Mouse (Mus musculus): ENCODE measurements around the gene Pla2g4e. TPM values are rescaled to one million over a fixed set of nuclear protein-coding genes. Genes with fewer than 3 reads are reported as not detected.

Pla2g4e gene
- total and polyA plus RNA-seq, 3 experiments, result not detected

DNA sequence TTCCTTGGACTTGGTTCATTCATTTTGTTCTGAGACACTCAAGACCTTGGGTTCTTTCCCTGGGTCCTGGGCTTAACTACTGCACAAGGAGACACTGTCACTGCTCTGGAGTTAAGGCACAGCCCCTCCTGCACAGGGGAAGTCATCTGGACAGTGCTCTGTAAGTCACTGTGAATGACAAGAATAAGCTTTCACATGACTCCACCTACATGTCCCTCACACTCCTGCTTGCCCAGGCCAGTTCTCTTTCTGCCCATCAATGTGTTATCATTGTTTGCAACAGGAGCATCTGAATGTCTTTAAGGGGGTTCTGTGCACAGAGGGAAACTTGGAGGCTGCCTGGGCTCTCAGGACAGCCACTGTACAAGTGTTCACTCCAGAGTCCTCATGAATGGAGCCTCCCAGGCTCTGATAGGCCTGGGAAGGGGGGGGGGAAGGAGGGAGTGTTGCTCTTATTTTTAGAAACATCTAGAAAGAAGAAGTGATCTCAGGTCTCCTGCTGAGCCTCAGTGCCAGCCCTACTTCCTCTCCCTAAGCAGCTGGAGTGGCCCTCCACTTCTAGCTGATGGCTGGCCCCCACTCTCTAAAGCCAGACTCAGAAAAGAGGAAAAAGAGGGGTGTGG, 110.6 kb downstream of the Pla2g4e start:
- Histone ChIP-seq H3K79me2 (ENCODE audit: control insufficient read depth, insufficient read depth, low read length, poor library complexity) (no peaks in the 10 kb centered on the region), H3K9ac (ENCODE audit: control insufficient read depth, low read depth, low read length, poor library complexity, severe bottlenecking) (no peak overlapping the region), H3K27me3 (ENCODE audit: control insufficient read depth in 1 of 2, insufficient read depth in 2 of 2, low read length in 2 of 2) (no peaks in the 10 kb centered on the region), H3K9me3 (replicated peaks; ENCODE audit: insufficient read depth, low read length) (no peaks in the 10 kb centered on the region), H3K4me3 (ENCODE audit: control insufficient read depth in 1 of 2, insufficient read depth in 1 of 2, low read depth in 2 of 2, low read length in 2 of 2) (no peak overlapping the region), H3K27ac (ENCODE audit: control insufficient read depth, low read depth, low read length) (no peak overlapping the region), H3K4me1 (ENCODE audit: control insufficient read depth in 1 of 2, insufficient read depth in 2 of 2, low read length in 2 of 2) (peaks cover 3% of the 10 kb centered on the region in 2 experiments; a peak in 2 of 4 replicates), H3K36me3 (ENCODE audit: control insufficient read depth in 1 of 2, insufficient read depth in 2 of 2, low read length in 2 of 2) (peaks cover 0 to 10% of the 10 kb centered on the region in 2 experiments; a peak in 2 of 4 replicates)
- TF ChIP-seq ZMIZ1 (IDR thresholded peaks at IDR 0.05; ENCODE audit: low read depth, low read length), result no peak
- TF ChIP-seq RCOR1 (IDR thresholded peaks at IDR 0.05; ENCODE audit: low read depth, low read length), result no peak
- no peak for TF ChIP-seq JUND (IDR thresholded peaks at IDR 0.05; ENCODE audit: low read depth, low read length)
- TF ChIP-seq HCFC1 (IDR thresholded peaks at IDR 0.05; ENCODE audit: low read depth, low read length), result no peak
- TF ChIP-seq ZKSCAN1 (IDR thresholded peaks at IDR 0.05; ENCODE audit: low read depth, low read length), result no peak
- TF ChIP-seq ZNF384 (IDR thresholded peaks at IDR 0.05; ENCODE audit: low read depth, low read length), result no peak
- peak; percentile 60 for TF ChIP-seq MEF2A (IDR thresholded peaks at IDR 0.05; ENCODE audit: extremely low read depth, insufficient replicate concordance, low read depth, low read length, poor library complexity, severe bottlenecking)
- TF ChIP-seq POLR2AphosphoS2 (IDR thresholded peaks at IDR 0.05; ENCODE audit: low read length), result no peak
- TF ChIP-seq BHLHE40 (IDR thresholded peaks at IDR 0.05; ENCODE audit: borderline replicate concordance, low read depth, low read length), result no peak
- peak; percentile 62 for TF ChIP-seq ETS1 (IDR thresholded peaks at IDR 0.05; ENCODE audit: low read depth, low read length)
- TF ChIP-seq USF2 (IDR thresholded peaks at IDR 0.05; ENCODE audit: borderline replicate concordance in 1 of 2, insufficient read depth in 1 of 2, low read depth in 1 of 2, low read length in 2 of 2), result no peak
- 0 out of 2 replicates have a peak, but pooled peaks have one; percentile 25 for TF ChIP-seq SIN3A (IDR thresholded peaks at IDR 0.05; ENCODE audit: low read length)
- no peak for TF ChIP-seq MAZ (IDR thresholded peaks at IDR 0.05; ENCODE audit: low read depth, low read length)
- peak; percentile 15 to 19; a peak in 1 of 4 replicates for TF ChIP-seq EP300 (IDR thresholded peaks at IDR 0.05; ENCODE audit: low read depth in 1 of 2, low read length in 2 of 2)
- no peak for TF ChIP-seq TAL1 (IDR thresholded peaks at IDR 0.05; ENCODE audit: low read length)
- TF ChIP-seq RAD21 (IDR thresholded peaks at IDR 0.05; ENCODE audit: low read depth, low read length), result no peak
- TF ChIP-seq ELF1 (IDR thresholded peaks at IDR 0.05; ENCODE audit: low read depth, low read length), result no peak
- TF ChIP-seq NELFE (IDR thresholded peaks at IDR 0.05; ENCODE audit: low read depth, low read length), result no peak
- peak; percentile 71 for DNase-seq (ENCODE audit: low read depth, low spot score)

GRCm38 (mm10) chr2:120131881-120132280, 113.3 kb downstream of the Pla2g4e start:
- Histone ChIP-seq H3K27me3 (ENCODE audit: control insufficient read depth in 1 of 2, insufficient read depth in 2 of 2, low read length in 2 of 2) (no peaks in the 10 kb centered on the region), H3K36me3 (ENCODE audit: control insufficient read depth in 1 of 2, insufficient read depth in 2 of 2, low read length in 2 of 2) (peaks cover 0 to 10% of the 10 kb centered on the region in 2 experiments; a peak in 2 of 4 replicates), H3K4me1 (ENCODE audit: control insufficient read depth in 1 of 2, insufficient read depth in 2 of 2, low read length in 2 of 2) (peaks cover 3% of the 10 kb centered on the region in 2 experiments; a peak in 2 of 4 replicates), H3K79me2 (ENCODE audit: control insufficient read depth, insufficient read depth, low read length, poor library complexity) (no peaks in the 10 kb centered on the region), H3K4me3 (ENCODE audit: control insufficient read depth in 1 of 2, insufficient read depth in 1 of 2, low read depth in 2 of 2, low read length in 2 of 2) (no peak overlapping the region), H3K27ac (ENCODE audit: control insufficient read depth, low read depth, low read length) (no peak overlapping the region), H3K9me3 (replicated peaks; ENCODE audit: insufficient read depth, low read length) (no peaks in the 10 kb centered on the region), H3K9ac (ENCODE audit: control insufficient read depth, low read depth, low read length, poor library complexity, severe bottlenecking) (no peak overlapping the region)
- DNase-seq (ENCODE audit: low read depth, low spot score), result no peak
- no peak for TF ChIP-seq EP300 (IDR thresholded peaks at IDR 0.05; ENCODE audit: low read depth in 1 of 2, low read length in 2 of 2)
